In genomic region chr19:56343869-56344563, GRCm38 (mm10) we compare ENCODE assay signal across 10 mouse cellular contexts. TPM values are rescaled to one million over a fixed set of nuclear protein-coding genes. Genes with fewer than 3 reads are reported as not detected.
DNase-seq lines count a peak whose midpoint lies in the region; ATAC-seq and TF ChIP-seq lines count a peak whose summit lies in the region.
"Had no signal": no experiment of that assay in that cellular context is flagged by ENCODE, and none has a peak within 500 bp of the region (broad histone marks: within the 10 kb centered on the region; RNA-seq: fewer than 3 reads in every experiment).

No protein-coding gene starts in this region.

- peak overlapping the region; percentile 44 for H3K4me2 ChIP-seq in forebrain, embryonic 16.5 days (ENCODE audit: low read length)
- H3K4me2 ChIP-seq in midbrain, postnatal 0 days (ENCODE audit: low read depth, low read length, poor library complexity, severe bottlenecking) = peak overlapping the region; percentile 10; the same call in 1 of the 2 replicates

- intact Hi-C loops in gastrocnemius, adult 2 months (cut with DNase I) = no loop called here
- intact Hi-C loops in gastrocnemius, postnatal 14 days (cut with DNase I; ENCODE audit: low total_unique reads) = no loop called here

- H3K27me3 ChIP-seq in forebrain, embryonic 16.5 days (replicated peaks; ENCODE audit: control insufficient read depth, insufficient read depth, low read length) = no peaks in the 10 kb centered on the region
- H3K27me3 ChIP-seq in midbrain, postnatal 0 days (ENCODE audit: insufficient read depth, low read length) = no peaks in the 10 kb centered on the region

- peaks cover 20% of the 10 kb centered on the region for H3K4me1 ChIP-seq in forebrain, embryonic 16.5 days (replicated peaks; ENCODE audit: control insufficient read depth, insufficient read depth, low read length)
- H3K4me1 ChIP-seq in midbrain, postnatal 0 days (ENCODE audit: insufficient read depth, low read length) = no peaks in the 10 kb centered on the region

- peak; percentile 67 for ATAC-seq in forebrain, embryonic 16.5 days
- peak; percentile 28; the same call in 1 of the 2 replicates for ATAC-seq in midbrain, postnatal 0 days (ENCODE audit: low FRiP score)

- no peaks in the 10 kb centered on the region for H3K36me3 ChIP-seq in forebrain, embryonic 16.5 days (ENCODE audit: control insufficient read depth, insufficient read depth)
- no peaks in the 10 kb centered on the region for H3K36me3 ChIP-seq in midbrain, postnatal 0 days (ENCODE audit: insufficient read depth, low read length)

- 7% methylated on average over 26 of the region's 26 CpGs for WGBS in forebrain, embryonic 16.5 days
- 20% methylated on average over 26 of the region's 26 CpGs for WGBS in midbrain, postnatal 0 days

- peak overlapping the region; percentile 40; the same call in 1 of the 2 replicates for H3K9ac ChIP-seq in forebrain, embryonic 16.5 days (replicated peaks; ENCODE audit: low read depth, low read length)
- H3K9ac ChIP-seq in midbrain, postnatal 0 days (replicated peaks; ENCODE audit: low read length, poor library complexity, severe bottlenecking) = no peak overlapping the region

- no peak for TF ChIP-seq CTCF in gastrocnemius, adult 2 months (IDR thresholded peaks at IDR 0.05)
- TF ChIP-seq CTCF in midbrain, postnatal 0 days (IDR thresholded peaks at IDR 0.05) = no peak

- H3K4me3 ChIP-seq in gastrocnemius, adult 2 months = peak overlapping the region; percentile 17
- H3K4me3 ChIP-seq in forebrain, embryonic 16.5 days (replicated peaks; ENCODE audit: low read length) = peak overlapping the region; percentile 7; the same call in 1 of the 2 replicates
- no peak overlapping the region for H3K4me3 ChIP-seq in midbrain, postnatal 0 days (ENCODE audit: low read depth, low read length)

- DNase-seq in gastrocnemius, adult 2 months = no peak
- DNase-seq in gastrocnemius, postnatal 14 days = no peak
- peak; percentile 59 for DNase-seq in adrenal gland, postnatal 25 days
- peak; percentile 65 for DNase-seq in midbrain, postnatal 0 days (ENCODE audit: low spot score)
- DNase-seq in thymus, postnatal 10 days (ENCODE audit: low spot score in 2 of 2) = no peak
- no peak for DNase-seq in thymus, postnatal 0 days (ENCODE audit: low spot score)
- DNase-seq in thymus, postnatal 14 days = no peak

- H3K27ac ChIP-seq in gastrocnemius, adult 2 months = peak overlapping the region; percentile 16; the same call in 1 of the 2 replicates
- H3K27ac ChIP-seq in forebrain, embryonic 16.5 days (ENCODE audit: low read length) = no peak overlapping the region
- H3K27ac ChIP-seq in midbrain, postnatal 0 days (ENCODE audit: low read depth, low read length) = no peak overlapping the region

- no peaks in the 10 kb centered on the region for H3K9me3 ChIP-seq in forebrain, embryonic 16.5 days (ENCODE audit: control insufficient read depth, low read length)
- no peaks in the 10 kb centered on the region for H3K9me3 ChIP-seq in midbrain, postnatal 0 days (ENCODE audit: low read length)

RNA-seq across cellular contexts. Expression of gene Nrap, which starts 45.8 kb away (rescaled TPM):
- total RNA-seq in gastrocnemius, adult 2 months (2021) = 100 to 1,000 TPM; 675 to 914 TPM
- 100 to 1,000 TPM; 506 to 571 TPM for total RNA-seq in gastrocnemius, postnatal 14 days (2021)
- 0.09 TPM in 1 of 2 replicates, not detected in the other for total RNA-seq in adrenal gland, postnatal 25 days (2021)
- polyA plus RNA-seq in forebrain, embryonic 16.5 days (2015; fragmentation: Nextera tagmentation; extraction: Ambion mirVana) = 0.22 and 0.27 TPM in 2 replicates
- total RNA-seq in midbrain, postnatal 0 days (2014; rRNA removed) = 0.57 and 0.99 TPM in 2 replicates
- polyA plus RNA-seq in midbrain, postnatal 0 days (2015; fragmentation: Nextera tagmentation; extraction: Ambion mirVana) = 0.69 and 0.80 TPM in 2 replicates
- 0.15 and 0.22 TPM in 2 replicates for polyA plus RNA-seq in thymus, postnatal 0 days (2015; fragmentation: Nextera tagmentation; extraction: Ambion mirVana)

RNA-seq across cellular contexts. Expression of gene Casp7, which starts 52.9 kb away (rescaled TPM):
- total RNA-seq in gastrocnemius, adult 2 months (2021) = 1 to 10 TPM; 2.4 to 4.9 TPM
- 1 to 10 TPM; 6.2 to 7.7 TPM for total RNA-seq in gastrocnemius, postnatal 14 days (2021)
- total RNA-seq in adrenal gland, postnatal 25 days (2021) = 13.7 and 14.8 TPM in 2 replicates
- polyA plus RNA-seq in forebrain, embryonic 16.5 days (2015; fragmentation: Nextera tagmentation; extraction: Ambion mirVana) = 15.1 and 17.2 TPM in 2 replicates
- 25.2 and 25.9 TPM in 2 replicates for total RNA-seq in midbrain, postnatal 0 days (2014; rRNA removed)
- polyA plus RNA-seq in midbrain, postnatal 0 days (2015; fragmentation: Nextera tagmentation; extraction: Ambion mirVana) = 34.5 and 39.2 TPM in 2 replicates
- 35.1 and 36.5 TPM in 2 replicates for polyA plus RNA-seq in thymus, postnatal 0 days (2015; fragmentation: Nextera tagmentation; extraction: Ambion mirVana)

RNA-seq across cellular contexts. Expression of gene Habp2, which starts 57.1 kb away (rescaled TPM):
- total RNA-seq in gastrocnemius, adult 2 months (2021) = not detected
- total RNA-seq in gastrocnemius, postnatal 14 days (2021) = not detected
- total RNA-seq in adrenal gland, postnatal 25 days (2021) = 0.86 TPM in 1 of 2 replicates, not detected in the other
- 0.20 TPM in 1 of 2 replicates, not detected in the other for polyA plus RNA-seq in forebrain, embryonic 16.5 days (2015; fragmentation: Nextera tagmentation; extraction: Ambion mirVana)
- total RNA-seq in midbrain, postnatal 0 days (2014; rRNA removed) = not detected in 2 replicates
- 0.06 and 0.12 TPM in 2 replicates for polyA plus RNA-seq in midbrain, postnatal 0 days (2015; fragmentation: Nextera tagmentation; extraction: Ambion mirVana)
- polyA plus RNA-seq in thymus, postnatal 0 days (2015; fragmentation: Nextera tagmentation; extraction: Ambion mirVana) = 0.14 and 0.20 TPM in 2 replicates
- total RNA-seq: CH12.LX had no signal
- polyA plus RNA-seq: limb, embryonic 14.5 days had no signal

Comparison
In these comparisons a context has a peak if more than half of its experiments do, and no peak if none do; other contexts are left out.
1. DNase-seq: peak in adrenal gland, postnatal 25 days (single experiment) and midbrain, postnatal 0 days (single experiment); none in gastrocnemius, adult 2 months (single experiment), gastrocnemius, postnatal 14 days (single experiment), thymus, postnatal 10 days (0 of 2), thymus, postnatal 0 days (single experiment) and thymus, postnatal 14 days (single experiment).
2. RNA of gene Nrap, which starts 45.8 kb away (total RNA-seq): 675 to 914 TPM in gastrocnemius, adult 2 months and 506 to 571 TPM in gastrocnemius, postnatal 14 days; 0.57 to 0.99 TPM in midbrain, postnatal 0 days and 0.09 TPM in adrenal gland, postnatal 25 days; every median in the first group is over 100 times any median in the second.